In the genomic region with DNA sequence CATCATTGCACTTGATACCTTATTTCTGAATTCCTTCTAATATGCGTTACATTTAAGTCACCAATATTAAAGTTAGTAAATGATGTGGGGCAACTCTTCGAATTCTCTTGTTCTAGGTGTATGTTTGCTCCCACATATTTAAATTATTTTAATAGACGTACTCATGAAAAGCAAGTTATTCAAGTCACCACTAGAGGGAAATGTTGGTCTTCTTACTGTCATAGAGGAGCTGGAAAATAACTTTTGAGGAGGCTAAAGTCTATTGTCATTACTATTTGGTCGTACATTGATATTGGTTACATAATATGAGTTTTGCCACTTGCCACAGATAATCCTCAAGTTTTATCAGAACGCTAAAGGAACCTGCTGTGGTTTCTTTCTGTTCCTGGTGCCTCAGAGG, we compare ENCODE assay signal across 11 mouse cellular contexts.
DNase-seq lines count a peak whose midpoint lies in the region; ATAC-seq and TF ChIP-seq lines count a peak whose summit lies in the region.
"Had no signal": no experiment of that assay in that cellular context is flagged by ENCODE, and none has a peak within 500 bp of the region (broad histone marks: within the 10 kb centered on the region; RNA-seq: fewer than 3 reads in every experiment).

No protein-coding gene starts in this region.

- TF ChIP-seq POLR2A in liver, adult 2 months (IDR thresholded peaks at IDR 0.05; ENCODE audit: extremely low read depth, insufficient read depth, low read length), result no peak

- no peaks in the 10 kb centered on the region for H3K36me3 ChIP-seq in forebrain, postnatal 0 days (ENCODE audit: insufficient read depth)
- H3K36me3 ChIP-seq in forebrain, embryonic 15.5 days, result no peaks in the 10 kb centered on the region
- H3K36me3 ChIP-seq in liver, adult 2 months (ENCODE audit: control insufficient read depth, insufficient read depth, low read length), result no peaks in the 10 kb centered on the region
- H3K36me3 ChIP-seq in liver, embryonic 11.5 days (ENCODE audit: control insufficient read depth, insufficient read depth, low read length), result no peaks in the 10 kb centered on the region
- H3K36me3 ChIP-seq: embryonic facial prominence, embryonic 12.5 days; liver, embryonic 13.5 days had no signal

- H3K4me2 ChIP-seq in forebrain, postnatal 0 days (ENCODE audit: low read depth), result no peak overlapping the region
- H3K4me2 ChIP-seq in forebrain, embryonic 15.5 days (replicated peaks), result no peak overlapping the region
- H3K4me2 ChIP-seq in liver, embryonic 11.5 days, result no peak overlapping the region
- H3K4me2 ChIP-seq: embryonic facial prominence, embryonic 12.5 days; liver, embryonic 13.5 days had no signal

- no peak overlapping the region for H3K4me3 ChIP-seq in forebrain, postnatal 0 days (ENCODE audit: low read depth, low read length)
- no peak overlapping the region for H3K4me3 ChIP-seq in forebrain, embryonic 15.5 days
- no peak overlapping the region for H3K4me3 ChIP-seq in liver, adult 2 months (ENCODE audit: insufficient read depth, low read depth, low read length)
- H3K4me3 ChIP-seq in liver, embryonic 11.5 days (ENCODE audit: low read depth, low read length), result no peak overlapping the region
- H3K4me3 ChIP-seq: embryonic facial prominence, embryonic 12.5 days; liver, embryonic 13.5 days had no signal

- DNase-seq in forebrain, postnatal 0 days, result peak; percentile 65
- DNase-seq in liver, adult 2 months (ENCODE audit: extremely low read depth, low read depth, low spot score), result peak; percentile 31
- no peak for DNase-seq in liver, embryonic 11.5 days (ENCODE audit: low spot score)
- DNase-seq in brain, adult 2 months (ENCODE audit: low read depth, low spot score), result peak; percentile 64
- peak; percentile 1 for DNase-seq in naive thymus-derived CD4-positive, alpha-beta T cell, adult 2 months (ENCODE audit: low read depth)
- DNase-seq in c-Kit-positive CD71-positive TER-119-positive erythroid progenitor cells, embryonic 14.5 days (ENCODE audit: low spot score), result no peak
- no peak for DNase-seq in gastrocnemius, postnatal 10 days
- DNase-seq: liver, embryonic 13.5 days; right cerebral cortex, postnatal 25 days had no signal

- no peaks in the 10 kb centered on the region for H3K79me2 ChIP-seq in liver, adult 2 months (ENCODE audit: control insufficient read depth, insufficient read depth, low read length)

- H3K27me3 ChIP-seq in forebrain, postnatal 0 days (ENCODE audit: insufficient read depth, low read length), result no peaks in the 10 kb centered on the region
- no peaks in the 10 kb centered on the region for H3K27me3 ChIP-seq in forebrain, embryonic 15.5 days
- no peaks in the 10 kb centered on the region for H3K27me3 ChIP-seq in liver, adult 2 months (ENCODE audit: control insufficient read depth, insufficient read depth, low read length)
- no peaks in the 10 kb centered on the region for H3K27me3 ChIP-seq in liver, embryonic 11.5 days (replicated peaks; ENCODE audit: control insufficient read depth, insufficient read depth, low read length)
- H3K27me3 ChIP-seq: embryonic facial prominence, embryonic 12.5 days; liver, embryonic 13.5 days had no signal

- no peak overlapping the region for H3K27ac ChIP-seq in forebrain, postnatal 0 days (ENCODE audit: low read depth, low read length)
- H3K27ac ChIP-seq in forebrain, embryonic 15.5 days (replicated peaks), result no peak overlapping the region
- H3K27ac ChIP-seq in liver, adult 2 months (replicated peaks; ENCODE audit: insufficient read depth, low read depth, low read length), result no peak overlapping the region
- no peak overlapping the region for H3K27ac ChIP-seq in liver, embryonic 11.5 days (ENCODE audit: low read depth, low read length)
- H3K27ac ChIP-seq: embryonic facial prominence, embryonic 12.5 days; liver, embryonic 13.5 days had no signal

- WGBS in forebrain, postnatal 0 days, result 21% methylated on average over 5 of the region's 5 CpGs
- 26% methylated on average over 5 of the region's 5 CpGs for WGBS in forebrain, embryonic 15.5 days
- WGBS in liver, adult 2 months, result 17% methylated on average over 5 of the region's 5 CpGs
- WGBS in liver, embryonic 11.5 days, result 25% methylated on average over 5 of the region's 5 CpGs

- peak; percentile 47; the same call in 1 of the 2 replicates for ATAC-seq in forebrain, postnatal 0 days
- ATAC-seq in forebrain, embryonic 15.5 days (replicated peaks), result no peak; the same call in 1 of the 2 replicates
- ATAC-seq in liver, embryonic 11.5 days (replicated peaks; ENCODE audit: low FRiP score), result no peak

- H3K9ac ChIP-seq in forebrain, postnatal 0 days, result no peak overlapping the region
- no peak overlapping the region for H3K9ac ChIP-seq in forebrain, embryonic 15.5 days (replicated peaks)
- H3K9ac ChIP-seq in liver, adult 2 months (ENCODE audit: low read depth, low read length), result no peak overlapping the region
- H3K9ac ChIP-seq in liver, embryonic 11.5 days (ENCODE audit: low read depth, low read length), result no peak overlapping the region
- H3K9ac ChIP-seq: embryonic facial prominence, embryonic 12.5 days; liver, embryonic 13.5 days had no signal

- H3K9me3 ChIP-seq in forebrain, postnatal 0 days (ENCODE audit: low read length), result no peaks in the 10 kb centered on the region
- H3K9me3 ChIP-seq in forebrain, embryonic 15.5 days, result no peaks in the 10 kb centered on the region
- H3K9me3 ChIP-seq in liver, embryonic 11.5 days (ENCODE audit: control insufficient read depth, low read length), result no peaks in the 10 kb centered on the region
- H3K9me3 ChIP-seq: embryonic facial prominence, embryonic 12.5 days; liver, embryonic 13.5 days had no signal

- no peaks in the 10 kb centered on the region for H3K4me1 ChIP-seq in forebrain, postnatal 0 days (ENCODE audit: insufficient read depth)
- no peaks in the 10 kb centered on the region for H3K4me1 ChIP-seq in forebrain, embryonic 15.5 days
- no peaks in the 10 kb centered on the region for H3K4me1 ChIP-seq in liver, adult 2 months (ENCODE audit: control insufficient read depth, insufficient read depth, low read length)
- H3K4me1 ChIP-seq in liver, embryonic 11.5 days (replicated peaks; ENCODE audit: control insufficient read depth, insufficient read depth, low read length), result no peaks in the 10 kb centered on the region
- H3K4me1 ChIP-seq: embryonic facial prominence, embryonic 12.5 days; liver, embryonic 13.5 days had no signal

- TF ChIP-seq CTCF in forebrain, postnatal 0 days (IDR thresholded peaks at IDR 0.05; ENCODE audit: low read depth), result peak; percentile 78
- TF ChIP-seq CTCF in liver, adult 2 months (IDR thresholded peaks at IDR 0.05; ENCODE audit: low read depth, low read length), result peak; percentile 42

Comparison
In these comparisons a context has a peak if more than half of its experiments do, and no peak if none do; other contexts are left out.
1. DNase-seq: peak in forebrain, postnatal 0 days (single experiment), liver, adult 2 months (single experiment), brain, adult 2 months (single experiment) and naive thymus-derived CD4-positive, alpha-beta T cell, adult 2 months (single experiment); none in liver, embryonic 11.5 days (single experiment), c-Kit-positive CD71-positive TER-119-positive erythroid progenitor cells, embryonic 14.5 days (single experiment) and gastrocnemius, postnatal 10 days (single experiment).